Mouse (Mus musculus) T-helper 2 cell (primary cell): ENCODE results near the gene Fmod.

Experiments used
- in situ Hi-C: fragments of 300-600 bp; cut with MboI, MseI; formaldehyde crosslinking; loops from one replicate; pipeline ENCODE4 v1.15.1; 2025; ENCODE audit warnings: high pct_unique_total_duplicates

Gene Fmod

GRCm38 (mm10) chr1:134074606-134075005 is 37.6 kb downstream of the Fmod start:
- in situ Hi-C loops = loop anchor here (25.0 kb wide), 1 partner anchor 1037 kb away; the partner anchor contains the start of genes Mdm4 and Pik3c2b

DNA sequence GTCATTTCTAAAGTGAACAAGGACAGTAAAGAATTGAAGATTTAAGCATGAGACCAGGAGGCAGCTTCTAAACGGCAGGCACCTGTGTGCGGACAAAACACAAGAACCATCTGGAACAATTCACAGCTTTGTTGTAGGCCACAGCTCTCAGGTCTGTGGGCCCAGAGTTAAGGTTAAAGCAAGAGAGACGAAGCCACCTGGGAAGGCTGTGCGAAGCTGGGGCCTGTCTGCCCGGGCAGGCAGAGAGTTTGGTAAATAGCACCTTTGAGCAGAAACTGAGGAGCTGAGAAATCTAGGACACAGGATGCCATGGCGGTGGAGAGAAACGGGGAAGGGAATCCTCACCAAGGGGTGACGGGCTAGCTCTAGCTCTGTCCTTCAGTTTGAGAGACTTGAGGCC is 38.5 kb downstream of the Fmod start:
- in situ Hi-C loops = loop anchor here (25.0 kb wide), 1 partner anchor 1038 kb away; the partner anchor contains the start of genes Mdm4 and Pik3c2b

- in situ Hi-C loops = loop anchor here (25.0 kb wide), 1 partner anchor 1039 kb away; the partner anchor contains the start of genes Mdm4 and Pik3c2b
Measured at GRCm38 (mm10) chr1:134076789-134077188, 39.7 kb downstream of the Fmod start.

DNA sequence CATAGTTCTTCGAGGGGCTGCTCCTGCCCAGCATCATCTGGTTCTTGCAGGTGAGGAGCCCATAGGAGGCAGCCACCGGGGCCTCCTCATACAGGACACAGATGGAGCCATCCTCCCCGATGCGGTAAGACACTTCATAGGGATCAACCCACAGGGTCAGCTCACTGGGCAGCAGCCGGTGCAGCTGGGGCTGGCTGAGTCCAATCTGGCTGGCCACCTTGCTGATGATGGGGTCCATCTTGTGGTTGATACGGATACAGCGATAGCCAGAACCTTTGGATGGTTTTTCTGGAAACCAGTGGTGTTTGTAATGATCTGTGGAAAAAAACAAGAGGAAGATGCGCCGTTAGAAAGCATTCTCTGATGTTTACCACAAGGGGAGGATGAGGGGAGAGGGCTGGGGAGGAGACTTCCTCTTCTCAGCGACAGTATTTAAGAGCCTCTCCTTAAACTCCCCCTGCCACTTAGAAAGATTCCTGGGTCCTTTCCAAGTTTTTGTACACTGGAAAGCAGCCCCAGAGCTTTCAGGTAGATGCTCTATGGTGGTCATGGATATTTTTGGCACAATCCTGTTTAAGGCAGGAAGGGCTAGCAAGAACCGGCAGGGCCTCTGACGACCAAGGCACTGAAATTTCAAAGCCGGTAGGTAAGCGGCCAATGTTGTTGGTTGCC is 40.5 kb downstream of the Fmod start:
- in situ Hi-C loops = loop anchor here (25.0 kb wide), 1 partner anchor 1040 kb away; the partner anchor contains the start of genes Mdm4 and Pik3c2b

DNA sequence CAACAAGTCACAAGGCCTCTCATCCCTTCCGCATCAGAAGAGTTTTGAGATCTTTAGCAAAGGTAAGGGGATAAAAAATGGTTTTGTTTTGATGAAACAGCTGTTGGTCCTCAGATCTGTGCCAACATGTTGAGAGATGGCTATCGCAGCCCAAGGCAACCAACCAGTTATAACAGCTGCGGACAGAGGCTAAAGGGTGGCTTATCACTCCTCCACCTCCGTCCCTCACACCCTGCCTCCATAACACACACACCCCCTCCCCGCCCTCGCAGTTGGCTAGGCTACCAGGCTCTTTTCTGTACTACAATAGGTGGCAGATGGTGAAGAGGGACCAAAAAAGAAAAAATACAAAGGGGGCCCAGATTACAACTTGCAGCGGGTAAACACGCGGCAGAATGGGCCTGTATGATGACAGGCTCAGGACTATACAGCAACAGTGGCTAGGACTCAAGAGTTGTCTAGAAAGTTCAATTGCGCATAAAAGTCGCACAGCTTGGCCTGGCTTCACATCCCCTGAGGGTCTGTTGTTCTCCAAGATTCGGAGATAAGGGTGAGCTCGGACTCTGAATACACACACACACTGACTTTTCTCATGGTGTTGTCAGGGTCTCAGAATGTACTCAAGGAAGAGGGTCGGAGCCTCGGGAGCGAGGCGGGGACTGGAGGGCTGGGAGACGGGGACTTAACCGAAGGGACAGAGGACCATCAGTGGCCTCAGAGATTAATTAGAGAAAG is 41.2 kb downstream of the Fmod start:
- in situ Hi-C loops = loop anchor here (25.0 kb wide), 1 partner anchor 1041 kb away; the partner anchor contains the start of genes Mdm4 and Pik3c2b

DNA sequence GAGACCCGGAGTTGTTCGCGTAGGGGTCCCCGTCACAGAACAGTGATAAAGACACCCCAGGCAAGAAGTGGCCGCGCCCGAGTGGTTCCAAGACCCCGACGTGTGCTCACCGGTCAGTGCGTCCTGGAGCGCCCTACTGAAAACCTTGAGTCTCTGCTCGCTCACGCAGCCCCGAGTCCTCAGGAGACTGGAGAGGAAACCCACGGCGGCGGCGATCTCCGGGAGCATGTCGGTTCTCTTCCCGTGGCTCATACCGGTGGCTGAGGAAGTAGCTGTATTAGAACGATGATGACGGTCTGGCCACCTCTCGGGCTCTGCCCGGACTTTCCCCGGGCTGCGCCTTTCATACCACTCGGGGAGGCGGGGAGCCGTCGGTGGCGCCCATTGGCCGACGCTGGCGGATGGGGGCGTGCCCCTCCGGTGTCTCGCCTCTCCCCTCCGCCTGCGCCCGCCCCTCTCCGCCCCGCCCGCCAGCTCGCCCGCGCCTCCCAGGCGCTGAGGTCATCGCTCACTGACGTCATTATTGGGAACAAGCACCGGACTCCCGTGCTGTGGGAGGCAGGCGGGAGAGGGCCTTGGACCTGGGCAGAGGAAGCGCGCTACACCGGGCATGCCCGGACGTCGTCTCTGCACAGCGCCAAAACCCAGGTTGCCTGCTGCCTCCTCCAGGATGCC is 41.9 kb downstream of the Fmod start, which contains the start of gene Btg2:
Btg2 (minus strand) TSS at position 319 of the 675 bp plus-strand sequence.
- in situ Hi-C loops = loop anchor here (25.0 kb wide), 1 partner anchor 1042 kb away; the partner anchor contains the start of genes Mdm4 and Pik3c2b

GRCm38 (mm10) chr1:134079477-134080163 is 42.6 kb downstream of the Fmod start:
- in situ Hi-C loops = loop anchor here (10.0 to 25.0 kb wide), 2 partner anchors 1042 to 1205 kb away; partner anchors contain the start of genes Mdm4, Pik3c2b and Rnpep

GRCm38 (mm10) chr1:134080406-134080805 is 43.4 kb downstream of the Fmod start:
- in situ Hi-C loops = loop anchor here (10.0 to 25.0 kb wide), 2 partner anchors 1043 to 1204 kb away; partner anchors contain the start of genes Mdm4, Pik3c2b and Rnpep

DNA sequence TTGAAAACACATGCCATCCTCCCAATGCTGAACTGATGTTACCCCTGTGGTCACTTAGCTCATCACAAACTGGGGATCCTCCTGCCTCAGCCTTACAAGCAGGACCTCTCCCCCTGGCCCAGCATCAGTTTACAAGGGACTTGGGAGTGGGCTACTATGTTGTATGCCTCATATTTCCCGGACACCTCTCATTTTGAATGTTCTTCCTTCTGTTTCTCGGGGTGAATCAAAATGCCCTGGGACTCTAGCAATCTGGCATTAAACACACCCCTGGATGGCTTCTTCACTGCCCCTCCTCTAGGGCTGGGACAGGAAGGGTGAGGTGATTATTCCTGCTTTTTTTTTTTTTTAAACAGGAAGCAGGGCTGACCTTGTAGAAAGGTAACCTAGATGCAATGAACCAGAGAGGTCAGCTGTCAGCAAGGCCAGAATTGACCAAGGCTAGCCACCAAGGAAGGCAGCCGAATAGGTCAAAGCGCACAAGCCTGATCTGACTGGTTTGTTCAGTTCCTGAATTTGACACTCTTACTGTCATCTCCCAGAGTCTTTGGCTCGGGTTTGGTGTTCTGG is 43.9 kb downstream of the Fmod start:
- in situ Hi-C loops = loop anchor here (10.0 to 25.0 kb wide), 2 partner anchors 1044 to 1204 kb away; partner anchors contain the start of genes Mdm4, Pik3c2b and Rnpep

- in situ Hi-C loops = loop anchor here (10.0 to 25.0 kb wide), 2 partner anchors 1046 to 1202 kb away; partner anchors contain the start of genes Mdm4, Pik3c2b and Rnpep
Measured at GRCm38 (mm10) chr1:134082987-134083516, 46.0 kb downstream of the Fmod start.

- in situ Hi-C loops = loop anchor here (10.0 to 25.0 kb wide), 2 partner anchors 1046 to 1201 kb away; partner anchors contain the start of genes Mdm4, Pik3c2b and Rnpep
Measured at GRCm38 (mm10) chr1:134083676-134084075, 46.6 kb downstream of the Fmod start.

- in situ Hi-C loops = loop anchor here (10.0 to 25.0 kb wide), 2 partner anchors 1047 to 1201 kb away; partner anchors contain the start of genes Mdm4, Pik3c2b and Rnpep
Measured at GRCm38 (mm10) chr1:134084128-134084527, 47.1 kb downstream of the Fmod start.

DNA sequence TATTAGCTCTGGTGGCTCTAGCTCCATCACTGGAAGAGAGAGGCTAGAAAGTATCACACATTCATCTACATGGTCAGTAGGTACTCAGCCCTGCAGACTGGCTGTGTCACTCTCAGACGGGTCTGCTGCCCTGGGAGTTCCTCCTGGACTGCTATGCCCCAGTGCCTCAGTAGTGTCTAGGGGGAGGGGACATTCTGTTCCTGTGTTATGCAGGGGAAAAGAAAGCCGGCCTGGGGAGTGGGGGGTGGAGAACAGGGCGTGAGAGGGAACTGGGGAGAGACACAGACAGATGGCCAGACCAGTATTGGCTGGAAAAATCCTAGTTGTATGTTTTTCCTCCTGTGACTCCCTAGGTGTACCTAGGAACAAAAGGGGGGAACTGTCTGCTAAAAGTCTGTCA is 49.0 kb downstream of the Fmod start:
- in situ Hi-C loops = loop anchor here (10.0 to 25.0 kb wide), 2 partner anchors 1049 to 1199 kb away; partner anchors contain the start of genes Mdm4, Pik3c2b and Rnpep

- in situ Hi-C loops = loop anchor here (10.0 to 25.0 kb wide), 2 partner anchors 1050 to 1198 kb away; partner anchors contain the start of genes Mdm4, Pik3c2b and Rnpep
Measured at GRCm38 (mm10) chr1:134086811-134087398, 49.9 kb downstream of the Fmod start.

GRCm38 (mm10) chr1:134089074-134089473 is 52.0 kb downstream of the Fmod start:
- in situ Hi-C loops = loop anchor here (10.0 to 25.0 kb wide), 2 partner anchors 1052 to 1196 kb away; partner anchors contain the start of genes Mdm4, Pik3c2b and Rnpep

DNA sequence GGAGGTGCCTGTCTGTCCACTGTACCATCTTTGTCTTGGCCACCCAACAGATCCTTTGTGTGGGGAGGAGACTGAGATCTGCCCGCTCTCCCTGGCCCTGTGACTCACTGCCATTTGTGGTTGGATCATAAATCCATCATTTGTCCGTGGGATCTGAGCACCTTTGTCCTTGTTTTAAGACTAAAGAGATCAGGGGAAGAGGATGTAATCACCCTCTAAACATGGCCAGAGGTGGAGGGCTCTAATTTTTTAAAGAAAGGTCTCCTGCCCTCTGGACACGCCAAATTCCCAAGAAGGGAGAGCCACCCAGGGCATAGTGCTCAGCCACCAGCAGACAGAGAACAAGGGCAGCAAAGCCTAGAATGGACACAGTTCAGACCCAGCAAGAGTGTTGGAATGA is 54.8 kb downstream of the Fmod start:
- in situ Hi-C loops = loop anchor here (25.0 kb wide), 1 partner anchor 1055 kb away; the partner anchor contains the start of genes Mdm4 and Pik3c2b

- in situ Hi-C loops = loop anchor here (25.0 kb wide), 1 partner anchor 1055 kb away; the partner anchor contains the start of genes Mdm4 and Pik3c2b
Measured at GRCm38 (mm10) chr1:134092368-134092767, 55.3 kb downstream of the Fmod start.

GRCm38 (mm10) chr1:134092852-134093770 is 56.1 kb downstream of the Fmod start:
- in situ Hi-C loops = loop anchor here (25.0 kb wide), 1 partner anchor 1056 kb away; the partner anchor contains the start of genes Mdm4 and Pik3c2b
